Mouse (Mus musculus) Patski (cell line): ENCODE results near the gene Ttc3. TPM values are rescaled to one million over a fixed set of nuclear protein-coding genes. Genes with fewer than 3 reads are reported as not detected.
"Not testable (repeated sequence)": the region's sequence is repeated elsewhere in the genome, so short reads cannot be mapped to it uniquely, and the experiment has no call there.

Source experiments
- ATAC-seq: fragments of 100-300 bp; one replicate; pipeline ENCODE4 v1.8.0; 2021
- CTCF ChIA-PET: fragments of 350-600 bp; sonication (Branson Sonifier 250); formaldehyde crosslinking; loops from one replicate; lab custom pipeline; 2022; ENCODE audit warnings: inconsistent platforms; lab: Charles Lee
- POLR2A ChIA-PET: fragments of 350-600 bp; sonication (Branson Sonifier 250); formaldehyde crosslinking; loops from one replicate; lab custom pipeline; 2022; ENCODE audit warnings: antibody characterized with exemption, inconsistent platforms; lab: Charles Lee
- DNase-seq: peaks from one replicate; pipeline ENCODE4 v3.0.0-alpha.2; 2011; ENCODE audit warnings: low read depth, low spot score
- H3K27me3 ChIP-seq: fragments of 371-371 bp; one replicate; pipeline ENCODE4 v1.5.1; 2021
- CTCF ChIP-seq: fragments of 100-300 bp; IDR thresholded peaks from one replicate; pipeline ENCODE4 v1.5.1; 2021
- in situ Hi-C: fragments of 300-500 bp; cut with MboI; formaldehyde crosslinking; loops from 3 replicates; pipeline ENCODE4 v1.11.1; 2018; ENCODE audit warnings: low pct_unique_long_range_greater_than_20kb, mixed read lengths
- polyA plus RNA-seq: library from polyadenylated mRNA; unstranded; gene quantifications from one replicate; pipeline ENCODE4 v1.2.3, GENCODE M21; 2021

Gene Ttc3
- polyA plus RNA-seq, 1 experiment from 2014 or later = 119 TPM

DNA sequence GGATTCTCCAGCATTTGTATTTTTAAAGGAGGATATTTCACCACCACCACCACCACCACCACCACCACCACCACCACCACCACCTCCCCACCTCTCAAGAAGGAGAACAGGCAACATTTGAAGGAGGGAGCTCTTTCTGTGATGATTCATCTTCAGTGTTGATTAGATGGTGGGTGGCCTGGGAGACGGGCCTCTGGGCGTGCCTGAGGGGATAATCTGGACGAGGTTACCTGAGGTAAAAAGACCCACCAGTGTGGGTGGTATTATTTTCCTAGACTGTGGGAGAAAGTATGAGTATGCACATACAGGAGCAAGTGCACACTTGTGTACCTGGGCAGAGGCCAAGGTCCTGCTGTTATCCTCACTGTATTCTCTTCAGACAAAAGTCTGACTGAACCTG, 93.6 kb downstream of the Ttc3 start:
- in situ Hi-C loops = no loop called here
- TF ChIP-seq CTCF = no peak
- H3K27me3 ChIP-seq = no peaks in the 10 kb centered on the region
- DNase-seq = no peak
- ChIA-PET CTCF (interaction anchor here (0.9 to 3.9 kb wide), 2 partner anchors 11 to 183 kb away, joined by 3 to 15 read pairs; no protein-coding TSS in a partner anchor), POLR2A (no interaction called here)
- ATAC-seq = no peak

DNA sequence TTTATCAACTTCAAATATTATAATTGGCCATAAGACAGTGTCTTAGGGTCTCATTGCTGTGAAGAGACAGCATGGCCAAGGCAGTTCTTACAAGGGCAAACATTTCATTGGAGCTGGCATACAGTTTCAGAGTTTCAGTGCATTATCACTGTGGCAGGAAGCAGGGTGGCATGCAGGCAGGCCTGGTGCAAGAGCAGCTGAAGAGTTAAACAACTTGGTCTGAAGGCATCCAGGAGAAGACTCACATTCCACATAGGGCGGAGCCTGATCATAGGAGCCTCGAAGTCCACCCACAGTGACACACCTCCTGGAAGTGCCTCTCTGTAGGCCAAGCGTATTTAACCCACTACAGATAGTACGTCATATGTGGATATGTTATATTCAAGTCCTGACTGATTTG, 95.5 kb downstream of the Ttc3 start:
- ChIA-PET CTCF (no interaction called here), POLR2A (no interaction called here)
- TF ChIP-seq CTCF = no peak
- in situ Hi-C loops = no loop called here
- no peaks in the 10 kb centered on the region for H3K27me3 ChIP-seq
- DNase-seq (no peak), ATAC-seq (no peak)

DNA sequence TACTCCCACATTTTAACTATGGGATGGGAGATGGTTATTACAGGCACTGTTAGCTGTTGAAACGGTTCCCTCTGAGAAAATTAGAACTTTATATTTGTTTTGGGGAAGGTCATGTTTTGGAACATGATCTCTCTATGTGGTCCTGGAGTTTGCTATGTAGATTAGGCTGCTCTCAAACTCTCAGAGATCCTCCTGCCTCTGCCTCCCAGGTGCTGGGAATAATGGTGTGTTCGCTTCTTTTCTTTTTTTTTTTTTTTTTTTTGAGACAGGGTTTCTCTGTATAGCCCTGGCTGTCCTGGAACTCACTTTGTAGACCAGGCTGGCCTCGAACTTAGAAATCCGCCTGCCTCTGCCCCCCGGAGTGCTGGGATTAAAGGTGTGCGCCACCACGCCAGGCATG, 95.9 kb downstream of the Ttc3 start:
- DNase-seq, ATAC-seq, in situ Hi-C loops, CTCF ChIA-PET, H3K27me3 ChIP-seq, POLR2A ChIA-PET: not testable (repeated sequence)

DNA sequence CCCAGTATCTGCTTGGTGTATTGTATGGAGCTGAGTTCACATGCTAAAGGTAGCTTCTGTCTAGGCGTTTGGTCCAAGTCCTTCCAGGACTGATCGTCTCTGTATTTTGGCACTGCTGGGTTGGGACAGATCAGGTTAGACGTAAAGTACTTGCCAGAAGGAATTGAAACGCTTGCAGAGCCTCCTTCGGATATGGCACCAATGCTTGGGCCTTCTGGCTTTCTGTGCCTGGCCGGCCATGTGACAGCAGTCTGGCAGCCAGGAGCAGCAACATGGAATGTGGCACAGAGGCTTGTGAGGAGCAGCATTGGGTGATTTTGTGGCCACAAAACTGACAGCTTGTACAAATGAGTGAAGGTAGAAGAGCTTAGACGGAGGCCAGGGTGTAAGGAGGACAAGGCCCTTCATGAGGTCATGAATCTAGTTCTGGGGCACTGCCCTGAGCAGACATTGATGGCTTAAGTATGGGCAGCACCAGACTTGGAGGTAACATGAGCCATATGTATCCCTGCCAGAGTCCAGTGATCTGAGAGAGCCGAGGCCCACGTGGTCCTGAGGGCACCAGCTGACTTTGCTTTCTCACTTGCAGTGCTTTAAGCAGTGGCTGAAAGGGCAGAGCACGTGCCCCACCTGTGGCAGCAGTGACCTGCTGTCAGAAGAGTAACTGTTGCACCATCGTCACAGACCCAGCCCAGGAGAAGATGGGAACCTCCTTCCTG, 97.1 kb downstream of the Ttc3 start:
- in situ Hi-C loops = no loop called here
- H3K27me3 ChIP-seq = no peaks in the 10 kb centered on the region
- ATAC-seq (no peak), DNase-seq (no peak)
- POLR2A ChIA-PET = interaction anchor here (1.2 kb wide), 1 partner anchor 14 kb away, joined by 3 read pairs; no protein-coding TSS in a partner anchor
- CTCF ChIA-PET = interaction anchor here (1.5 kb wide), 1 partner anchor 43 kb away, joined by 3 read pairs; no protein-coding TSS in a partner anchor
- TF ChIP-seq CTCF = no peak

DNA sequence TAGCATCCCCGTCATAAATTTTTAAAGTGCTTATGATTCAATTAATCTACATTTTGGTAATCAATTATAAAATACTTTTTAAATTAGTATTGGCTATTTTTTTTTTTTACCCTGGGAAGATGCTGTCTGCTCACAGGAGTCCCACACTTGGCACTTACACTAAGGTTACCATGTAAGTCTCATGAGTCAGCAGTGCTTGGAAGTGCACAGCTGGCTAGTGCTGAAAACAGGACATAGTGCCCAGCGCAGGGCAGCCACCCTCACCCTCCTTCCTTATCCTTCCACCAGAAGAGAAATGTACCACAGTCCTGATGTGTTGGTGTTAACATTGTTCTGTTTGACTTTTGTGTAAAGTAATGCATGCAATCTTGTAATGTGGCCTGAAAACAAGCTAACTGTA, 98.0 kb downstream of the Ttc3 start:
- no peak for ATAC-seq
- ChIA-PET CTCF (interaction anchor here (1.0 to 1.5 kb wide), 2 partner anchors 9 to 42 kb away, joined by 3 read pairs; no protein-coding TSS in a partner anchor), POLR2A (interaction anchor here (0.7 to 1.2 kb wide), 2 partner anchors 15 to 95 kb away, joined by 3 to 4 read pairs; no protein-coding TSS in a partner anchor)
- TF ChIP-seq CTCF = no peak
- in situ Hi-C loops = no loop called here
- no peak for DNase-seq
- H3K27me3 ChIP-seq = no peaks in the 10 kb centered on the region

DNA sequence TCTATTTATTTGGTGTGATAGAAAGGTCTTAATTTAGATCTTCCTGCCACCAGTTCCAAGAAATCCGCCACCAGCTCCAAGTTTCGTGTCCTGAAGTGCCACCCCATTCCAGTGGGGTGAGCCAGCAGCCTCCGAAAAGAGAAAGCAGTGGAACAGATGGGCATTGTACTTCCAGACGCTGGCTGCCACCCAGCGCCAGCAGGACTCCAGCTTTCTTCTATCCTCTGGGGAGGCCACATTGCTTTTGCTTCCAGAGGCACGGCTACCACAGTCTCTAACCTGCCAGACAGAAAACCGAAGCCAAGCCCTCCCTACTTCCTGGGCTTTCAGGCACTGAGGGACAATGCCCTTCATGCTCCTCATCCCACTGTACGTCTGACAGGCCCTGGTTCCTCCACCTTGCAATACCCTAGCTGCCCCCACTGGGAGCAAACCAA, 102.1 kb downstream of the Ttc3 start:
- in situ Hi-C loops = no loop called here
- POLR2A ChIA-PET = interaction anchor here (0.7 kb wide), 1 partner anchor 19 kb away, joined by 3 read pairs; no protein-coding TSS in a partner anchor

DNA sequence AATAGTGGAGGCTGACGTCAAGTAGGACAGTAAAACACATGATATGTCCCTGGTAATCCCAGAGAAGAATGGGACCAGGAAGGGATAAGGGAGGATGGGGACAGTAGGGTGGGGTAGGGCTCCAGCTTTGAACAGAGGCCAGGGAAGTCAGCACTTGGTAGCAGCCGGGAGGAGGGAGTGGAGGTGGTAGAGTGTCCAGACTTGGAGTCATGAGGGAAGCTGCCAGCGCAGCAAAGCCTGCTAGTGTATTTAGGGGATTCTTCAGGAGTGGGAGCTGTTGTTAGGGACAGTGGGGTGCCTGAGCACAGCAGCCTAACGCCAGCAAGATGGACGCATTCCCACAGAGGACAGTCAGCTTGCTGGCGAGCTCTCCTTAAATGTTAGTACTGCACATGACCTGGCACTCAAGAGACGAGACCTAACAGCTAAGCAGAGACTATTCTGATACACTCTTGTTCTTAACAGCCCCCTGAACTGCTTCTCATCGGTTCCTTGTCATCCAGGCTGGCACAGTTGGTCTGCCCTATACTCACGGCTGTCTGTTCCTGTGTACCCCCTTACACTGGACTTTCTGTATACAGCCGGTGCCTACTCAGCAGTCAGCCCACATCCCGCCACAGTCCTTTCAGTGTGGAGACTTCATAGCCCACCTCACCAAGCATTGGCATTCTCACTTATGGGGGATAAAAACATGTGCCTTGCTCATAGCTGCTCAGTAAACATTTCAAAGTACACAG, 102.8 kb downstream of the Ttc3 start:
- H3K27me3 ChIP-seq = no peaks in the 10 kb centered on the region
- no peak for ATAC-seq
- POLR2A ChIA-PET = interaction anchor here (0.6 kb wide), 1 partner anchor 138 kb away, joined by 3 read pairs; no protein-coding TSS in a partner anchor
- CTCF ChIA-PET = interaction anchor here (1.5 kb wide), 1 partner anchor 14 kb away, joined by 4 read pairs; no protein-coding TSS in a partner anchor
- TF ChIP-seq CTCF = no peak
- in situ Hi-C loops = no loop called here
- no peak for DNase-seq

More for the DNA sequence above, 102.1 kb downstream of the Ttc3 start:
- no peaks in the 10 kb centered on the region for H3K27me3 ChIP-seq
- no peak for ATAC-seq
- DNase-seq = no peak
- TF ChIP-seq CTCF = no peak
- CTCF ChIA-PET = interaction anchor here (1.5 kb wide), 1 partner anchor 15 kb away, joined by 4 read pairs; no protein-coding TSS in a partner anchor

DNA sequence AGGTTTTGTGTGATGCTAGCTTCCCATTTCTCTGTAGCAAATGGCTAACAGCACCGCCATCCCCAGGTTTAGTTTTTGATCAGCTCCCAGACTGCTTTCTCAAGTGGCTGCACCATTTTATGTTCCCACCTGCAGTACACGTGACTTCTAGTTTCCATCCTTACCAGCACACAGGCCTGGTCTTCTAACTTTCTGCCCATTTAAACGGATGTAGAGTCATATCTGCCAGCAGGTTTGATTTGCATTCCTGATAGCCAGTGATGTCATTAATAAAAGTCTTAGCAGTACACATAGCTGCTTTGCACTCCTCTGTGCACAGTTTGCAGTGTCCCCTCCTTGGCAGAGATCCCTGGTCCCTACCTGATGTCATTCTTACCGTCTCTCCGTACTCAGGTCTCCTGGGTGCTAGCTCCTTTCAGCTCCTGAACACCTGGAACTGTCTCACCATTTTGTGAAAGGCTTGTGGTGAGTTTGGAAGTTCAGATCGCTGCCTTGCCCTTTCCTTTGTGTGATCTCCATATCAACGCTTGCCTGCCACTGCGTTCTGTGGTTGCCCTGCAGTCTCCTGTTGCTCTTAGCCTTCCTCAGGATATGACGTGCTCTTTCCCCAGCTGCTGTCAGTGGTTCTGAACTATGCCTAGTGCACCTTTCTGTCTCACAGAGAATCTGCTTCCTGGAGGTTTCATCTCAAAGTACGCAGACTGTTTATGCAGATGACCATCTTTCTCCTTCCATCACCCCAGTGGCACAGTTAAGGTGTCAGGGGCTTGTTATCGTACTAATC, 114.5 kb downstream of the Ttc3 start:
- CTCF ChIA-PET = interaction anchor here (1.3 kb wide), 1 partner anchor 12 kb away, joined by 3 read pairs; no protein-coding TSS in a partner anchor
- POLR2A ChIA-PET = no interaction called here
- DNase-seq (no peak), ATAC-seq (no peak)
- in situ Hi-C loops = no loop called here
- no peaks in the 10 kb centered on the region for H3K27me3 ChIP-seq
- TF ChIP-seq CTCF = no peak

DNA sequence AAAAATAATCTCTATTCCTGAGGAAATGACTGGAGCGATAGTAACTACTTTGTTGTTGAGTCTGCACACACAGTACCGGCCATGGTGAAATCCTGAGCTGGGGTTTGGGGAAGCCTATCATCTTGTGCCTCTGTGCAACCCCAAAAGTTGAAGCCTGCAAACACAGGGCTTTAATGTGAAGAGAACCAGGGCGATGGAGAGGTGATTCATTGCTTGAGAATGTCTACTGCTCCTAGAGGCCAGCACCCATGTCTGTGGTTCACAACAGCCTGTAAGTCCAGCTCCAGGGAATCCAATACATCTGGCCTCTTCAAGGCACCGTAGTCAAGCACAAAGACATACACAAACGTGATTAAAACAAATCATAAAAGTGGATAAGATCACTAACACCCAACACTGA, 116.9 kb downstream of the Ttc3 start:
- no peaks in the 10 kb centered on the region for H3K27me3 ChIP-seq
- in situ Hi-C loops = no loop called here
- ChIA-PET POLR2A (no interaction called here), CTCF (interaction anchor here (1.2 kb wide), 1 partner anchor 15 kb away, joined by 4 read pairs; no protein-coding TSS in a partner anchor)
- DNase-seq = no peak
- no peak for ATAC-seq
- no peak for TF ChIP-seq CTCF

DNA sequence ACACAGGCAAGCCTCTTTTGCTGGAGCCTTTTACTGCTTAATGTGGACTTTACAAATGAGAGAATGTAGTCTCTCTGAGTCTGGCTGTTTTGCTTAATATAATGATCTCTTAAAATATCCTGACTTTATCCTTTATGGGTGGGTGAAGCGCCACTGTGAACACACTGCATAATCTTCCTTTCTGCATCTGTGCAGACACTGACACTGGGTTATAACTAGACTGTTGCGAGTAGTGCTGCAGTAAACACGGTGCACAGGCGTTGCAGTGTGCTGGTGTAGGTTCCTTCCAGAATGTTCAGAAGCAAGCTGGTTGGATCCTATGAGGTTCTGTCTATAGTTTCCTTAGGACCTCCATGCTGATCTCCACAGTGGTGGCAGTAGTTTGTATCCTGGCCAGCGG, 118.9 kb downstream of the Ttc3 start:
- TF ChIP-seq CTCF = no peak
- DNase-seq (no peak), ATAC-seq (no peak)
- CTCF ChIA-PET = no interaction called here
- no peaks in the 10 kb centered on the region for H3K27me3 ChIP-seq
- POLR2A ChIA-PET = no interaction called here
- in situ Hi-C loops = no loop called here

DNA sequence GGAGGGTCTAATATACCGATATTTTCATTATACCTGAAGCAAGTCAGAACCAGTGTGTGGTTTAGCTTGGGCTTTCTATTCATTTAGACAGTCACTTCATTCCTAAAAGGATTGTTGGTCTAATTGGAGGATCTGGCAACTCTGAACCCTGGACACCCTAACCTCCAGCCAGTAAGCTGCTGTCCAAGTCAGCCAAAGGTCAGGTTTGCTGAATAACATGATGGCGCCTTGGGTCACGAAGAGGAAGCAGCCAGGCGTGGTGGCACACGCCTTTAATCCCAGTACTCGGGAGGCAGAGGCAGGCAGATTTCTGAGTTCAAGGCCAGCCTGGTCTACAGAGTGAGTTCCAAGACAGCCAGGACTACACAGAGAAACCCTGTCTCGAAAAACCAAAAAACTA, 126.8 kb downstream of the Ttc3 start:
- in situ Hi-C loops, H3K27me3 ChIP-seq, DNase-seq, ATAC-seq, POLR2A ChIA-PET: not testable (repeated sequence)
- CTCF ChIA-PET = interaction anchor here (1.4 kb wide), 1 partner anchor 13 kb away, joined by 3 read pairs; no protein-coding TSS in a partner anchor
